Mouse (Mus musculus): Measurements from ENCODE around the gene Smarcd1.

- TF ChIP-seq CTCF (conservative IDR thresholded peaks at IDR 0.05; ENCODE audit: low read length) (no peak), POU5F1 (IDR thresholded peaks at IDR 0.05; ENCODE audit: borderline replicate concordance, low read length) (no peak), NANOG (IDR thresholded peaks at IDR 0.05; ENCODE audit: borderline replicate concordance, low read length) (no peak)
Measured at GRCm38 (mm10) chr15:99715361-99715865, 13.5 kb downstream of the Smarcd1 start.

Measured in E14TG2a.4 (cell line).